Mouse (Mus musculus) kidney, adult 2 months (tissue): ENCODE measurements around the gene Qprt.

ENCODE experiments used
- CTCF ChIP-seq: fragments of 200-500 bp; conservative IDR thresholded peaks from 2 replicates; pipeline ENCODE4 v1.5.1; 2011; ENCODE audit warnings: low read depth, mild to moderate bottlenecking, control low read depth, low read length, moderate library complexity, mixed read lengths; ENCODE audit not compliant: insufficient read depth, insufficient read length
- POLR2A ChIP-seq: fragments of 200-500 bp; IDR thresholded peaks from one replicate; pipeline ENCODE4 v1.6.1; 2011; ENCODE audit warnings: low read depth, low read length, control low read depth

GRCm38 (mm10) chr7:127083689-127084088 is 38.3 kb downstream of the Qprt start:
- TF ChIP-seq CTCF (no peak), POLR2A (no peak)
